Mouse (Mus musculus) frontal cortex, postnatal 25 days (tissue): ENCODE results near the gene Best2.

Experiments used
- DNase-seq, 2 experiments: peaks; one replicate each; pipeline ENCODE4 v3.0.0; 2022; ENCODE audit warnings: low spot score in 2 of 2

Best2 gene

GRCm38 (mm10) chr8:84967532-84968304 is 46.6 kb downstream of the Best2 start:
- DNase-seq: no peak

- no peak for DNase-seq
These were observed 47.7 kb downstream of the Best2 start for GRCm38 (mm10) chr8:84966603-84967002.

- DNase-seq: peak; percentile 80 to 89
These were observed 48.5 kb downstream of the Best2 start for GRCm38 (mm10) chr8:84965731-84966291.

GRCm38 (mm10) chr8:84963952-84964351 is 50.4 kb downstream of the Best2 start:
- no peak for DNase-seq

GRCm38 (mm10) chr8:84959811-84960210 is 54.5 kb downstream of the Best2 start:
- DNase-seq: no peak
